Mouse (Mus musculus) limb, embryonic 10.5 days (tissue): Measurements from ENCODE around the gene Olfr785. TPM values are rescaled to one million over a fixed set of nuclear protein-coding genes. Genes with fewer than 3 reads are reported as not detected.
"Not testable (repeated sequence)": the region's sequence is repeated elsewhere in the genome, so short reads cannot be mapped to it uniquely, and the experiment has no call there.

ENCODE experiments used
- DNase-seq: peaks from one replicate; pipeline ENCODE4 v3.0.0-alpha.2; 2017; ENCODE audit warnings: low spot score
- H3K27ac ChIP-seq: fragments of 300-500 bp; sonication (generic); 2 replicates; pipeline ENCODE4 v1.5.1; 2016; ENCODE audit warnings: mild to moderate bottlenecking
- H3K27me3 ChIP-seq: fragments of 300-500 bp; sonication (generic); 2 replicates; pipeline ENCODE4 v1.6.1; 2016; ENCODE audit warnings: low read depth, mild to moderate bottlenecking; ENCODE audit not compliant: poor library complexity, severe bottlenecking
- H3K36me3 ChIP-seq: fragments of 300-500 bp; sonication (generic); 2 replicates; pipeline ENCODE4 v1.6.1; 2016; ENCODE audit warnings: mild to moderate bottlenecking, moderate library complexity
- H3K4me1 ChIP-seq: fragments of 300-500 bp; sonication (generic); 2 replicates; pipeline ENCODE4 v1.6.1; 2016
- H3K4me3 ChIP-seq: fragments of 300-500 bp; sonication (generic); 2 replicates; pipeline ENCODE4 v1.5.1; 2016; ENCODE audit warnings: mild to moderate bottlenecking, moderate library complexity
- H3K9me3 ChIP-seq: fragments of 300-500 bp; sonication (generic); replicated peaks from 2 replicates; pipeline ENCODE4 v1.6.1; 2016; ENCODE audit warnings: mild to moderate bottlenecking
- WGBS: fragments of 180-500 bp; shearing (Covaris S2); methylation state at CpG from one replicate; pipeline ENCODE4 v1.1.7; 2016; 5-methylcytosine and 5-hydroxymethylcytosine counted together
- polyA plus RNA-seq: library from polyadenylated mRNA; unstranded; fragments of >200 nt; fragmentation: Nextera tagmentation; extraction: Ambion mirVana; gene quantifications from 2 replicates; pipeline ENCODE4 v1.2.1, GENCODE M21; 2016

Olfr785 gene
- polyA plus RNA-seq, result not detected in 2 replicates

DNA sequence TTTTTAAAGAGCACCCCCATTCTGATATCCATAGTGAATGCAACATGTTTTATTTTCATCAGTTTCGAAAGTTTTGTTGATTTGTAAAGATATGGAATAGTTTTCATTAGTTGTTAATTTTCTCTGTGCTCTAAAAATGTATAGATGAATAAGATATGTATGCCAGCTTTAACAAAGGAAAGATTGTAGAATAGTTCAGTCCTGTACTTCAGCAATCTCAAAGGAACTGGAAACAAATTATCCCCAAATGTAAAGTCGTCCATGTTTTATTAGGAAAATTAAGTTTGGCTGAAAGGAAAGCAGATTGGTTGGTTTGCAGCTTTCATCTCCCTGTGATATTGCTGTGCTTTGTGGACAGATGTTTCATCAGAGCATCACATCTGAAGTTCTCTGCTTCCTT is at the start of gene Olfr785:
Gene Olfr785 (plus strand): TSS at position 301 of the 400 bp plus-strand sequence.
- Histone ChIP-seq H3K27ac (no peak within 1 kb of the TSS), H3K36me3 (no peaks in the 10 kb centered on the region), H3K27me3 (no peaks in the 10 kb centered on the region), H3K9me3 (no peaks in the 10 kb centered on the region), H3K4me3 (no peak within 1 kb of the TSS), H3K4me1 (no peaks in the 10 kb centered on the region)
- no peak for DNase-seq
- 75% methylated on average over 2 of the region's 2 CpGs for WGBS

DNA sequence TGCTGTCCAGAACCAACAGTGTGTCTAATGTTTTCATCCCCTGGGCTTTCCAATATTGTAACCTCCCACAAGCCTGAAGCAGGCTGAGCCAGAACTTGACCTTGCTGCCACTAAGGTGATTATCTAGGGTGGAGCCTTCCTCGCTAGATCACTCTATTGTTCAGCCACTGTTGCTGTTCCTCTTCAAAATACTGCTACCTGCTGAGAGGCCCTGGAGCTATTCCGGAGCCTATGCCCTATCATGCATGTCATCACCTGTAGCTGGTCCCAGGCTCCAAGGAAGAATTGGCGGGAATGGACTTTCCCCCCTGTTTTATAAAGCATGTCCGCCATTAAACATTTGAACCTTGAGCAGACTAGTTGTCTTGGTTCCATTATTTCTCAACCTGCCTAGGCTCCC is 48.7 kb upstream of the Olfr785 start:
- H3K36me3 ChIP-seq, result not testable (repeated sequence)
- 87% methylated on average over 4 of the region's 4 CpGs for WGBS

DNA sequence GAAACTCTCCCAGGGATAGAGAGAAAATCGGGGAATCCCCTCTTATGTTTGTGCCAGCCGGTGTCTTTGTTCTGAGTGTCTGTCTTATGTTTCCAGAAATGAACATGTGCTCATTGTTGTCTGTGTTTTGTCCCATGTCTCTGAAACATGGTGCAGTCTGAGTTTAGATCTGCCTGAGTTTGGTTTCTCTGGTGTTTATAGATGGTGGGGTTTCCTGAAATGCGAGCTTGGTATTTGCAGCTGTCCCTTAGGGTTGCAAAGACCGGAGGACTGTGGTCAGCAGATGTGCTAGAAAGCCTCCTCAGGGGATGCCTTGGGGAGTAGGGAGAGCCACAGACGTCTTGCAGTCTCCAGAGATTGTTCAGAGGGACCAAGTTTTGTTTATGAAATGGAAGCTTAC is 47.9 kb upstream of the Olfr785 start:
- 80% methylated on average over 5 of the region's 5 CpGs for WGBS
- no peak overlapping the region for H3K4me3 ChIP-seq
- no peaks in the 10 kb centered on the region for H3K4me1 ChIP-seq
- H3K27ac ChIP-seq, result no peak overlapping the region
- no peak for DNase-seq
- H3K9me3 ChIP-seq, result no peaks in the 10 kb centered on the region
- no peaks in the 10 kb centered on the region for H3K36me3 ChIP-seq
- H3K27me3 ChIP-seq, result no peaks in the 10 kb centered on the region

More for the DNA sequence above, 48.7 kb upstream of the Olfr785 start:
- H3K27ac ChIP-seq, H3K4me3 ChIP-seq, H3K9me3 ChIP-seq, DNase-seq, H3K4me1 ChIP-seq, H3K27me3 ChIP-seq: not testable (repeated sequence)

DNA sequence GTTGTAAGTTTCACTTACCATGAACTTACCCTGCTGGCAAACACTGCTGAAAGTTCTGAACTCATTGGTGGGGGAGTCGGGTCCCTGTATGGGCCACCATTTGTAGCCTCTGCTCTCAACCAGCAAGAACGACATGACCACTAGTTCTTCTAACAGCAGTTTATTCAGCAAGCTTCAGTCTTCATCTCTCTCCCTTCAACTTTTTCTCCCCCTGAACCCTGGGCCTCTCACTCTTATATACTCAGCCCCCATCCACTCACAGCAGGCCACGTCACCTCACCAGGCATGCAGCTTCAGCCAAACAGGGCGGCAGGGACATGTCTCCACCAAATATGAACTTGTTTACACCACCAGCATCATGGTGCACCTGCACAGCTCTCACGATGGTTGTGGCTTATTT is 31.2 kb upstream of the Olfr785 start:
- H3K9me3 ChIP-seq, H3K36me3 ChIP-seq, H3K4me1 ChIP-seq, H3K27ac ChIP-seq, DNase-seq, H3K4me3 ChIP-seq, H3K27me3 ChIP-seq: not testable (repeated sequence)
- 88% methylated on average over 5 of the region's 5 CpGs for WGBS

DNA sequence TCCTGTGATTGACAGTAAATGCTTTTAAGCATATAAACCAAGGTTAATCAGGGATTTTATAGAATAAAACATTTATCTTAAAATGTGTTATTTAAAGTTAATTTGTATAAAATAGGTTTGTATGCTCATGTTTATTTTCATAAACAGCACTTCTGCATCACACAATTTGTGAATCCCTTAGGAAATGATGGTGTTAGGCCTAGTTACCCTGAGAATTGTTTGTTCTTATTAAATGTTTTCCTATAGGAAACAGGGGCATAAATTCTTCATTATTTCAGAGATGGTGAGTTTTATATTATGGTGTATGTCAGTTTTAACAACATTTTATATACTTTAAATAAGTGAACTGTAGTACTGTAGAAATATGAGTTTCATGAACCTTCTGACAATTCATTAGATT is 21.4 kb upstream of the Olfr785 start, which contains the start of gene Olfr784:
Gene Olfr784 (plus strand): TSS at position 301 of the 400 bp plus-strand sequence.
- Histone ChIP-seq H3K9me3 (no peaks in the 10 kb centered on the region), H3K36me3 (no peaks in the 10 kb centered on the region), H3K4me1 (no peaks in the 10 kb centered on the region), H3K4me3 (no peak within 1 kb of the TSS), H3K27me3 (no peaks in the 10 kb centered on the region), H3K27ac (no peak within 1 kb of the TSS)
- no peak for DNase-seq

DNA sequence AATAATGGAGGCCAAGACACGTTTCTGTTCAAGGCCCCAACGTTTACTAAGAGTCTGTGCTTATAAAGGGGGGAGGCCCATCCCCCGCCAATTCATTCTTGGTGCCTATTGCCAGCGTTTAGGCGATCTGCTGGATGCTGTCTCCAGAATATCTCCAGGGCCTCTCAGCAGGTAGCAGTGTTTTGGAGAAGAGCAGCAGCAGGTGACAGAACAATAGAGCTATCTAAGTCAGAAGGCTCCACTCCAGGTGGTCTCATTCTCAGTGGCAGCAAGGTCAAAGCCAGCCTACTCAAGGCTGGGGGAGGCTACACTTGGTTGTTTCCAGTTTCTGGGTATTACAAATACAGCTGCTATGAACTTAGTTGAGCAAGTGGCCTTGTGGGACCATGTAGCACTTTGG is 4.3 kb upstream of the Olfr785 start:
- no peak overlapping the region for H3K4me3 ChIP-seq
- 52% methylated on average over 5 of the region's 5 CpGs for WGBS
- no peaks in the 10 kb centered on the region for H3K27me3 ChIP-seq
- no peak for DNase-seq
- H3K4me1 ChIP-seq, result no peaks in the 10 kb centered on the region
- no peaks in the 10 kb centered on the region for H3K9me3 ChIP-seq
- H3K27ac ChIP-seq, result no peak overlapping the region
- no peaks in the 10 kb centered on the region for H3K36me3 ChIP-seq

DNA sequence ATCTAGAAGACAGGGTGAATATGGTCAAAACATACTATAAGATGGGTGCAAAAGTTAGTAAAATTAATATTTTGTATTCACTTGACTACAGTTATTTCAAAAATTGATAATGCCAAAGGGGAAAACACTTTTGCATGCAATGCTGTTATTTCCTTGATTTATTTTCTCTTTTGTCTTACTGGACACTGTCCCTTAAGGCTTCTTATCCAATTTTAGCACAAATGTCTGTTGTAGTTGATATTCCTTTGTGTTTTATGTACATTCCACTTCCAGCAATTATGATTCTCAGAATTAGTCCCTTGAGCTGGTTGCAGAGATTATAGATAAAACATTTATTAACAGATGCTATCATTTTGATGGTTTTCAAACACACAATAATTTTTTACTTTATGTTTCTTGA is 21.8 kb downstream of the Olfr785 start, which contains the start of gene Olfr786:
Gene Olfr786 (plus strand): TSS at position 301 of the 400 bp plus-strand sequence.
- H3K4me1 ChIP-seq, result no peaks in the 10 kb centered on the region
- no peak for DNase-seq
- H3K4me3 ChIP-seq, result no peak within 1 kb of the TSS
- no peaks in the 10 kb centered on the region for H3K36me3 ChIP-seq
- no peaks in the 10 kb centered on the region for H3K9me3 ChIP-seq
- H3K27me3 ChIP-seq, result no peaks in the 10 kb centered on the region
- H3K27ac ChIP-seq, result no peak within 1 kb of the TSS

Other genes with a start within 250 kb of the Olfr785 start
- gene Olfr771, start 240.7 kb upstream of the Olfr785 start, polyA plus RNA-seq, result not detected in 2 replicates
- gene Olfr772, start 227.5 kb upstream of the Olfr785 start, polyA plus RNA-seq, result not detected in 2 replicates
- gene Olfr773, start 218.0 kb upstream of the Olfr785 start, polyA plus RNA-seq, result not detected in 2 replicates
- gene Olfr774, start 169.2 kb upstream of the Olfr785 start, polyA plus RNA-seq, result not detected in 2 replicates
- gene Olfr775, start 157.0 kb upstream of the Olfr785 start, polyA plus RNA-seq, result not detected in 2 replicates
- not detected in 2 replicates for gene Olfr776, start 146.3 kb upstream of the Olfr785 start, polyA plus RNA-seq
- not detected in 2 replicates for gene Olfr777, start 133.9 kb upstream of the Olfr785 start, polyA plus RNA-seq
- not detected in 2 replicates for gene Olfr780, start 87.3 kb upstream of the Olfr785 start, polyA plus RNA-seq
- gene Olfr781, start 76.6 kb upstream of the Olfr785 start, polyA plus RNA-seq, result not detected in 2 replicates
- not detected in 2 replicates for gene Olfr782, start 56.6 kb upstream of the Olfr785 start, polyA plus RNA-seq
- gene Olfr784, start 21.3 kb upstream of the Olfr785 start, polyA plus RNA-seq, result 0.08 and 0.13 TPM in 2 replicates
- not detected in 2 replicates for gene Olfr786, start 21.9 kb downstream of the Olfr785 start, polyA plus RNA-seq
- not detected in 2 replicates for gene Olfr787, start 56.4 kb downstream of the Olfr785 start, polyA plus RNA-seq
- gene Olfr788, start 65.6 kb downstream of the Olfr785 start, polyA plus RNA-seq, result not detected in 2 replicates
- gene Olfr789, start 79.3 kb downstream of the Olfr785 start, polyA plus RNA-seq, result not detected in 2 replicates
- not detected in 2 replicates for gene Olfr790, start 93.1 kb downstream of the Olfr785 start, polyA plus RNA-seq
- gene Olfr791, start 116.4 kb downstream of the Olfr785 start, polyA plus RNA-seq, result not detected in 2 replicates
- gene Olfr792, start 133.7 kb downstream of the Olfr785 start, polyA plus RNA-seq, result not detected in 2 replicates
- gene Olfr794, start 162.2 kb downstream of the Olfr785 start, polyA plus RNA-seq, result not detected in 2 replicates
- gene Olfr796, start 207.1 kb downstream of the Olfr785 start, polyA plus RNA-seq, result not detected in 2 replicates
- gene Olfr798, start 222.5 kb downstream of the Olfr785 start, polyA plus RNA-seq, result not detected in 2 replicates
- gene Olfr799, start 232.1 kb downstream of the Olfr785 start, polyA plus RNA-seq, result not detected in 2 replicates